Mouse (Mus musculus) brain, adult 2 months (tissue): ENCODE measurements around the gene Nop53.

ENCODE experiments used
- DNase-seq: peaks from one replicate; pipeline ENCODE4 v3.0.0; 2011; ENCODE audit warnings: low read depth, low spot score

Gene Nop53

GRCm38 (mm10) chr7:15945721-15946536 lies at the start of gene Nop53:
Nop53 (minus strand) TSS chr7:15946074.
- peak; percentile 100 for DNase-seq

- DNase-seq = no peak
These were observed 47.9 kb upstream of the Nop53 start for GRCm38 (mm10) chr7:15993789-15994188.

- DNase-seq = no peak
These were observed 47.3 kb upstream of the Nop53 start for GRCm38 (mm10) chr7:15993152-15993551.

- DNase-seq = no peak
These were observed 45.9 kb upstream of the Nop53 start for GRCm38 (mm10) chr7:15991764-15992163.

- peak; percentile 66 for DNase-seq
These were observed 41.9 kb upstream of the Nop53 start for GRCm38 (mm10) chr7:15987661-15988356.

GRCm38 (mm10) chr7:15982729-15983407 lies 37.0 kb upstream of the Nop53 start:
- DNase-seq = peak; percentile 80

GRCm38 (mm10) chr7:15981538-15981937 lies 35.7 kb upstream of the Nop53 start:
- peak; percentile 53 for DNase-seq

- DNase-seq = peak; percentile 83
These were observed 34.4 kb upstream of the Nop53 start for GRCm38 (mm10) chr7:15980246-15980645.

GRCm38 (mm10) chr7:15975904-15976303 lies 30.0 kb upstream of the Nop53 start:
- peak; percentile 76 for DNase-seq

GRCm38 (mm10) chr7:15975451-15975850 lies 29.6 kb upstream of the Nop53 start:
- no peak for DNase-seq

- peak; percentile 69 for DNase-seq
These were observed 28.8 kb upstream of the Nop53 start for GRCm38 (mm10) chr7:15974712-15975111.

- peak; percentile 13 for DNase-seq
These were observed 26.4 kb upstream of the Nop53 start for GRCm38 (mm10) chr7:15972247-15972646.

GRCm38 (mm10) chr7:15969674-15970073 lies 23.8 kb upstream of the Nop53 start:
- no peak for DNase-seq

- no peak for DNase-seq
These were observed 22.4 kb upstream of the Nop53 start for GRCm38 (mm10) chr7:15968322-15968721.

- DNase-seq = peak; percentile 77
These were observed 21.4 kb upstream of the Nop53 start, which contains the start of gene Ehd2 for GRCm38 (mm10) chr7:15967312-15967711. Ehd2 (minus strand) TSS chr7:15967567.

- no peak for DNase-seq
These were observed 20.6 kb upstream of the Nop53 start for GRCm38 (mm10) chr7:15966489-15966888.

- DNase-seq = no peak
These were observed 18.2 kb upstream of the Nop53 start for GRCm38 (mm10) chr7:15963798-15964652.

- peak; percentile 46 for DNase-seq
These were observed 16.7 kb upstream of the Nop53 start for GRCm38 (mm10) chr7:15962311-15963288.

GRCm38 (mm10) chr7:15961798-15962197 lies 15.9 kb upstream of the Nop53 start:
- no peak for DNase-seq

- DNase-seq = no peak
These were observed 15.4 kb upstream of the Nop53 start for GRCm38 (mm10) chr7:15961239-15961638.
